Mouse (Mus musculus): ENCODE results near the gene Slc35c1. TPM values are rescaled to one million over a fixed set of nuclear protein-coding genes. Genes with fewer than 3 reads are reported as not detected.
"Not testable (repeated sequence)": the region's sequence is repeated elsewhere in the genome, so short reads cannot be mapped to it uniquely, and the experiment has no call there.

The Slc35c1 gene
- polyA plus RNA-seq, 1 experiment from 2014 or later: 12.7 TPM

DNA sequence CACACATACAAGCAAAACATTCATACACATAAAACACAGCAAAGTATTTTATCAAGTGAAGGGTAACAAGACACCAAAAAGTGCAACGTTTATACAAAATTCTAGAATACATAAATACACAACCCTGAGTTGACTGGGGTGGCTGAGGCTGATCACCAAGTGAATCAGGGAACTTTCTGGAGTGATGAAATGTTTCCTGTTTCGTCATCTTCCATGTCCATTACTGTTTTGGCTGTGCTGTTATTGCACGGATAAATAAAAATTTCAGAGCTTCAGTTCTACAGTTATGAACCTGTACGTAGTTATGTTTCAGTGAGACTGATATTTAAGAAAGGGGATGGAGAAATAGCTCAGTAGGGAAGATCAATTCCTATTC lies 18.0 kb upstream of the Slc35c1 start:
- no peaks in the 10 kb centered on the region for H3K36me3 ChIP-seq (ENCODE audit: control insufficient read depth, insufficient read depth)
- 93% methylated on average over 4 of the region's 4 CpGs for WGBS
- no peak for ATAC-seq

GRCm38 (mm10) chr2:92477672-92478312 lies 17.5 kb upstream of the Slc35c1 start:
- H3K9ac ChIP-seq (replicated peaks; ENCODE audit: low read depth, low read length): no peak overlapping the region
- no peak for ATAC-seq
- no peaks in the 10 kb centered on the region for H3K36me3 ChIP-seq (ENCODE audit: control insufficient read depth, insufficient read depth)
- no peak overlapping the region for H3K4me2 ChIP-seq (ENCODE audit: low read length)
- H3K9me3 ChIP-seq (ENCODE audit: control insufficient read depth, low read length): no peaks in the 10 kb centered on the region
- no peak overlapping the region for H3K4me3 ChIP-seq (replicated peaks; ENCODE audit: low read length)
- no peaks in the 10 kb centered on the region for H3K27me3 ChIP-seq (replicated peaks; ENCODE audit: control insufficient read depth, insufficient read depth, low read length)
- 66% methylated on average over 12 of the region's 12 CpGs for WGBS
- no peak overlapping the region for H3K27ac ChIP-seq (ENCODE audit: low read length)
- H3K4me1 ChIP-seq (replicated peaks; ENCODE audit: control insufficient read depth, insufficient read depth, low read length): no peaks in the 10 kb centered on the region

More for the DNA sequence above, 18.0 kb upstream of the Slc35c1 start:
- Histone ChIP-seq H3K4me1 (replicated peaks; ENCODE audit: control insufficient read depth, insufficient read depth, low read length) (no peaks in the 10 kb centered on the region), H3K27me3 (replicated peaks; ENCODE audit: control insufficient read depth, insufficient read depth, low read length) (no peaks in the 10 kb centered on the region), H3K9me3 (ENCODE audit: control insufficient read depth, low read length) (no peaks in the 10 kb centered on the region), H3K27ac (ENCODE audit: low read length) (no peak overlapping the region), H3K9ac (replicated peaks; ENCODE audit: low read depth, low read length) (no peak overlapping the region), H3K4me3 (replicated peaks; ENCODE audit: low read length) (no peak overlapping the region), H3K4me2 (ENCODE audit: low read length) (no peak overlapping the region)

DNA sequence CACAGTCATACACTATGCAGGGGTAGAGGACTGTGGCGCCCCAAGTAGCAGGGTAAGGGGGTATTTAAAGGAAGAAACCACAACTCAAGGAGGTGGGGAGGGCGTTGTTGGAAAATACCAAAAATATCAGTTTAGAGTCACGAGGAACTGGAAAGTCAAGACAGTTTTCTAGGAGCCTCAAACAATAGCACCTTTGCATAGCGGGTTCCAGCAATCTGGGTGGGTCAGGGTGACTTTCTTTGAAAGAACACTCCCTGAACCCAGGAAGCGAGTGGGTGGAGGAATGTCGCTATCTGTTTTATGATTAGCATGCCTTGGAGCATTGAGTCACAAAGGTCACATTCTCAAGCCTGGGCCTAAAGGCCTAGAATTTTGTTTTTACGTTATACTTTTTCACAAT lies 16.2 kb upstream of the Slc35c1 start:
- H3K4me2 ChIP-seq (ENCODE audit: low read length): not testable (repeated sequence)

GRCm38 (mm10) chr2:92475711-92476110 lies 15.4 kb upstream of the Slc35c1 start:
- WGBS: 54% methylated on average over 2 of the region's 2 CpGs
- Histone ChIP-seq H3K4me2 (ENCODE audit: low read length) (no peak overlapping the region), H3K9me3 (ENCODE audit: control insufficient read depth, low read length) (no peaks in the 10 kb centered on the region), H3K9ac (replicated peaks; ENCODE audit: low read depth, low read length) (no peak overlapping the region), H3K27me3 (replicated peaks; ENCODE audit: control insufficient read depth, insufficient read depth, low read length) (no peaks in the 10 kb centered on the region), H3K27ac (ENCODE audit: low read length) (no peak overlapping the region), H3K4me3 (replicated peaks; ENCODE audit: low read length) (no peak overlapping the region), H3K36me3 (ENCODE audit: control insufficient read depth, insufficient read depth) (no peaks in the 10 kb centered on the region), H3K4me1 (replicated peaks; ENCODE audit: control insufficient read depth, insufficient read depth, low read length) (no peaks in the 10 kb centered on the region)
- ATAC-seq: no peak

More for the DNA sequence above, 16.2 kb upstream of the Slc35c1 start:
- H3K27ac ChIP-seq (ENCODE audit: low read length); H3K9ac ChIP-seq (replicated peaks; ENCODE audit: low read depth, low read length); H3K9me3 ChIP-seq (ENCODE audit: control insufficient read depth, low read length); H3K27me3 ChIP-seq (replicated peaks; ENCODE audit: control insufficient read depth, insufficient read depth, low read length); H3K36me3 ChIP-seq (ENCODE audit: control insufficient read depth, insufficient read depth); H3K4me3 ChIP-seq (replicated peaks; ENCODE audit: low read length); H3K4me1 ChIP-seq (replicated peaks; ENCODE audit: control insufficient read depth, insufficient read depth, low read length); ATAC-seq: not testable (repeated sequence)
- WGBS: 87% methylated on average over 7 of the region's 7 CpGs

DNA sequence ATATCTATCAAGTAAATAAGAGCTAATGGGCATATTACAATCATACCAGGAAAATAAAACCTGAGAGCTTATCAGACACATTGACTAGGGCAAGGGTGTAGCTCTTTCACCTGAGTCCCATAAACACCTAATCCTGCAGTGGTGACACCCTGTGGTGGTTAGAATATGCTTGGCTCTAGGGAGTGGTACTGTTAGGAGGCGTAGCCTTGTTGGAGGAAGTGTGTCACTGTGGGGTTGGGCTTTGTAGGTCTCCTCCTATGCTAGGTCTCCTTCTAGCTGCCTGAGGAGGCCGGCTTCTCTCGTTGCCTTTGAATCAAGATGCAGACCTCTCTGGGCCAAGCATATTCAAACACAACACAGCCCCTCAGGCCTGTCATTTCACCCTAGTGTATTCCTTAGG lies 14.6 kb upstream of the Slc35c1 start:
- no peaks in the 10 kb centered on the region for H3K27me3 ChIP-seq (replicated peaks; ENCODE audit: control insufficient read depth, insufficient read depth, low read length)
- H3K9me3 ChIP-seq (ENCODE audit: control insufficient read depth, low read length): no peaks in the 10 kb centered on the region
- 87% methylated on average over 3 of the region's 3 CpGs for WGBS
- no peaks in the 10 kb centered on the region for H3K4me1 ChIP-seq (replicated peaks; ENCODE audit: control insufficient read depth, insufficient read depth, low read length)
- no peaks in the 10 kb centered on the region for H3K36me3 ChIP-seq (ENCODE audit: control insufficient read depth, insufficient read depth)
- H3K4me3 ChIP-seq (replicated peaks; ENCODE audit: low read length): no peak overlapping the region
- H3K4me2 ChIP-seq (ENCODE audit: low read length): no peak overlapping the region
- no peak overlapping the region for H3K9ac ChIP-seq (replicated peaks; ENCODE audit: low read depth, low read length)
- H3K27ac ChIP-seq (ENCODE audit: low read length): no peak overlapping the region
- ATAC-seq: no peak

DNA sequence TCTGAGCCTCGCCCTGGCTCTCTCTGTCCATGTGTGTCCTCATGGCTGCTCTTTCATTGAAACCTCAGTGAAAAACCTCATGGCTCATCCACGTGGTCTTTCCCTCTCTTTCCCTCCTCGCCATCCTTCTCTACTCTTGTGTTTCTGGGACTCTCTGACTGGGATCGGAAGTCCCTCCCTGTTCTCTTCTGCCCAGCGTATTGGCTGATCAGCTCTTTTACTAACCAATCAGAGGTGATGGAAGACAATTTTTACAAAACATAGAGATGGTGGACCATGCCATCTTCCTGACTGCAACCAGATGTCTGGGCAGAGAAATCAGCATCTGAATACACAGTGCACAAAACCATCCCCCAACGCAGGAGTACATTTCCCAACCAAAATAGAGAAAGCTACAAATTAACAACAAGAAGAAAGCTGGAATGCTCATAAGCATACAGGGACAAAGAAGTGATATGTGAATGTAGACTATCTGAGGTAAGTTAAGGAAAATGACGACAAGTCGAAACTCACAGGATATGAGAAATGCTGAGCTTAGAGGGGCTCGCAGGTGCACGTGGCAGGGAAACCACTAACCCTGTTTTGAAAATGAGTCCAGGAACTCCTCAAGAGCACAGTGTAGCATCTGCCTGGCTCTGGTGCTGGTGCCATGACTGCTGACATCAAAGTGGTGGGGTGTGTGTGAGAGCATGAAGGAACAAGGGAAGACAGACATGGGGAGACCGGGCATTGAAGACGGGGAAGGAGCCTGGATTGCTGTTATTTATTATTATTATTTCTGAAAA lies 11.7 kb upstream of the Slc35c1 start:
- Histone ChIP-seq H3K4me1 (replicated peaks; ENCODE audit: control insufficient read depth, insufficient read depth, low read length) (no peaks in the 10 kb centered on the region), H3K27ac (ENCODE audit: low read length) (no peak overlapping the region), H3K4me3 (replicated peaks; ENCODE audit: low read length) (no peak overlapping the region), H3K36me3 (ENCODE audit: control insufficient read depth, insufficient read depth) (no peaks in the 10 kb centered on the region), H3K4me2 (ENCODE audit: low read length) (no peak overlapping the region), H3K9me3 (ENCODE audit: control insufficient read depth, low read length) (no peaks in the 10 kb centered on the region), H3K27me3 (replicated peaks; ENCODE audit: control insufficient read depth, insufficient read depth, low read length) (no peaks in the 10 kb centered on the region), H3K9ac (replicated peaks; ENCODE audit: low read depth, low read length) (no peak overlapping the region)
- no peak for ATAC-seq
- WGBS: 84% methylated on average over 12 of the region's 12 CpGs

GRCm38 (mm10) chr2:92464690-92465089 lies 4.4 kb upstream of the Slc35c1 start:
- Histone ChIP-seq H3K4me3 (replicated peaks; ENCODE audit: low read length) (no peak overlapping the region), H3K9me3 (ENCODE audit: control insufficient read depth, low read length) (no peaks in the 10 kb centered on the region), H3K36me3 (ENCODE audit: control insufficient read depth, insufficient read depth) (no peaks in the 10 kb centered on the region), H3K4me1 (replicated peaks; ENCODE audit: control insufficient read depth, insufficient read depth, low read length) (peaks cover 5% of the 10 kb centered on the region), H3K27me3 (replicated peaks; ENCODE audit: control insufficient read depth, insufficient read depth, low read length) (peaks cover 5% of the 10 kb centered on the region), H3K4me2 (ENCODE audit: low read length) (no peak overlapping the region), H3K27ac (ENCODE audit: low read length) (no peak overlapping the region), H3K9ac (replicated peaks; ENCODE audit: low read depth, low read length) (no peak overlapping the region)
- 80% methylated on average over 3 of the region's 3 CpGs for WGBS
- no peak for ATAC-seq

DNA sequence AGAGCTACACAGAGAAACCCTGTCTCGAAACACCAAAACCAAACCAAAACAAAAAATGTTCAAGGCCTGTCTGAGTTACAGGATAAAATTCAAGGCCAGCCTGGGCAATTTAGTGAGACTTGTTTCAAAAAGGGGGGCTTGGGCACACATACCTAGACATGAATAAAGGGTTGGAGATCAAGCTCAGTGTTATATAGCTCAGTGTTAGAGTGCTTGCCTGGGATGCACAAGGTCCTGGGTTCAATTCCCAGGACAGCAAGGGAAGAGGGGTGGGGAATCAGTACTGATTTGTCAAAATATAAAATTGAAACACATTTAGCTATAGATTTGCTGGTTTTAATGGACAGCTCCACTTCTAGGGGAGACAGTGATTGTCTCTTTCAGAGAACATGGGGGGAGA lies 877 bp upstream of the Slc35c1 start:
- Histone ChIP-seq H3K36me3 (ENCODE audit: control insufficient read depth, insufficient read depth) (no peaks in the 10 kb centered on the region), H3K4me2 (ENCODE audit: low read length) (no peak overlapping the region), H3K4me1 (replicated peaks; ENCODE audit: control insufficient read depth, insufficient read depth, low read length) (peaks cover 32% of the 10 kb centered on the region), H3K27me3 (replicated peaks; ENCODE audit: control insufficient read depth, insufficient read depth, low read length) (peaks cover 5% of the 10 kb centered on the region), H3K9ac (replicated peaks; ENCODE audit: low read depth, low read length) (no peak overlapping the region), H3K9me3 (ENCODE audit: control insufficient read depth, low read length) (no peaks in the 10 kb centered on the region), H3K27ac (ENCODE audit: low read length) (no peak overlapping the region), H3K4me3 (replicated peaks; ENCODE audit: low read length) (no peak overlapping the region)
- ATAC-seq: no peak
- WGBS: 96% methylated on average over 1 of the region's 1 CpGs

DNA sequence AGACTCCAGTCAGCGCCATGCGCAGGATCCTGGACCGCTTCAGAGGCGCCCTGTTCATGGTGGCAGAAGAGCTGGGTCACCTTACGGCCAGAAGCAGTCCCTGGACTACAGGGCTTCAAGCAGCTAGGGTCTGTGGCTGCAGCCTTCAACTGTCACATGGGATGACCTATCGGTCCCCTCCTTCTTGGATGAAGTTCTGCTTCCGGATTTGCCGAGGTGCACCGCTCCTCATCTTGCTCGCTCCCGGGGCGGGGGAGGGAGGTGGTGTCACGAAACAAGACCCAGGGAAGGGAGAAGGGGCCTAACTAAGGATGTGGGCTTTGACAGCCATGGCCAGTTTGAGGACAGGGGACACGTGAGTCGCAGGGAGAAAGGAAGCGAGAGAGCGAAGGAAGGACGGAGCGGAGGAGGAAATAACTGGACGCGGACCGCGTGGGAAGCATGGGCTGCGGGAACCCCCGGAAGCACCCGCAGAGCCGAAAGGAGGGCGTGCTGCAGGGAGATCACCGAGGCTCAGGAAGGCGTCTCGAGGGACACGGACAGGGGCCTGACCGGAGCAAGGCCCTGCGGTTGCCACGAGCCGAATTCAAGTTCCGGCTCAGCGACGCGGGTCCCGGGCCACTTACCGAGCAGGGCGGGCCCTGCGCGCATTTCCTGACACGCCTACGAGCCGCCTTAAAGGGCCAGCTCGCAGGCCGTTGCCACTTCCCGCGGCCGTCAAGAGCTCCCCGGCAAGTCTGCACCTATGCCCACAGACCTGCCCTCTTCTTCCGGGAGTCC lies 1.0 kb downstream of the Slc35c1 start:
- WGBS: under 1% methylated on average over 46 of the region's 55 CpGs
- peaks cover 36% of the 10 kb centered on the region for H3K4me1 ChIP-seq (replicated peaks; ENCODE audit: control insufficient read depth, insufficient read depth, low read length)

More for the DNA sequence above, 1.0 kb downstream of the Slc35c1 start:
- ATAC-seq: peak; percentile 91
- Histone ChIP-seq H3K9ac (replicated peaks; ENCODE audit: low read depth, low read length) (peak overlapping the region; percentile 70), H3K36me3 (ENCODE audit: control insufficient read depth, insufficient read depth) (no peaks in the 10 kb centered on the region; the same call in 1 of the 2 replicates), H3K4me2 (ENCODE audit: low read length) (peak overlapping the region; percentile 74), H3K27me3 (replicated peaks; ENCODE audit: control insufficient read depth, insufficient read depth, low read length) (peaks cover 5% of the 10 kb centered on the region), H3K27ac (ENCODE audit: low read length) (no peak overlapping the region), H3K4me3 (replicated peaks; ENCODE audit: low read length) (peak overlapping the region; percentile 71), H3K9me3 (ENCODE audit: control insufficient read depth, low read length) (no peaks in the 10 kb centered on the region)

Measured in forebrain, embryonic 16.5 days (tissue).